Mouse (Mus musculus) embryonic facial prominence, embryonic 15.5 days (tissue): ENCODE measurements around the gene Stk32c. TPM values are rescaled to one million over a fixed set of nuclear protein-coding genes. Genes with fewer than 3 reads are reported as not detected.

Experiments
- ATAC-seq: fragments of 200-750 bp; cut with Nextera tagmentation; 2 replicates; pipeline ENCODE4 v1.8.0; 2017; ENCODE audit warnings: low read depth, moderate TSS enrichment; ENCODE audit not compliant: insufficient number of reproducible peaks, low FRiP score, low TSS enrichment
- H3K27ac ChIP-seq: fragments of 300-500 bp; sonication (generic); replicated peaks from 2 replicates; pipeline ENCODE4 v1.5.1; 2015; ENCODE audit warnings: mild to moderate bottlenecking, inconsistent platforms
- H3K27me3 ChIP-seq: fragments of 300-500 bp; sonication (generic); 2 replicates; pipeline ENCODE4 v1.6.1; 2015; ENCODE audit warnings: inconsistent platforms
- H3K36me3 ChIP-seq: fragments of 300-500 bp; sonication (generic); 2 replicates; pipeline ENCODE4 v1.6.1; 2015; ENCODE audit warnings: mild to moderate bottlenecking, inconsistent platforms
- H3K4me1 ChIP-seq: fragments of 300-500 bp; sonication (generic); 2 replicates; pipeline ENCODE4 v1.6.1; 2015; ENCODE audit warnings: inconsistent platforms
- H3K4me2 ChIP-seq: fragments of 300-500 bp; sonication (generic); replicated peaks from 2 replicates; pipeline ENCODE4 v1.6.1; 2015; ENCODE audit warnings: mild to moderate bottlenecking, inconsistent platforms
- H3K4me3 ChIP-seq: fragments of 300-500 bp; sonication (generic); replicated peaks from 2 replicates; pipeline ENCODE4 v1.5.1; 2015; ENCODE audit warnings: mild to moderate bottlenecking, inconsistent platforms
- H3K9ac ChIP-seq: fragments of 300-500 bp; sonication (generic); 2 replicates; pipeline ENCODE4 v1.6.1; 2015; ENCODE audit warnings: inconsistent platforms
- H3K9me3 ChIP-seq: fragments of 300-500 bp; sonication (generic); replicated peaks from 2 replicates; pipeline ENCODE4 v1.6.1; 2016; ENCODE audit warnings: inconsistent platforms
- WGBS: fragments of 180-500 bp; shearing (Covaris S2); methylation state at CpG from one replicate; pipeline ENCODE4 v1.1.7; 2015; 5-methylcytosine and 5-hydroxymethylcytosine counted together
- polyA plus RNA-seq: library from polyadenylated mRNA; unstranded; fragments of >200 nt; fragmentation: Nextera tagmentation; extraction: Ambion mirVana; gene quantifications from 2 replicates; pipeline ENCODE4 v1.2.1, GENCODE M21; 2015

The Stk32c gene
- 0.12 and 0.26 TPM in 2 replicates for polyA plus RNA-seq

DNA sequence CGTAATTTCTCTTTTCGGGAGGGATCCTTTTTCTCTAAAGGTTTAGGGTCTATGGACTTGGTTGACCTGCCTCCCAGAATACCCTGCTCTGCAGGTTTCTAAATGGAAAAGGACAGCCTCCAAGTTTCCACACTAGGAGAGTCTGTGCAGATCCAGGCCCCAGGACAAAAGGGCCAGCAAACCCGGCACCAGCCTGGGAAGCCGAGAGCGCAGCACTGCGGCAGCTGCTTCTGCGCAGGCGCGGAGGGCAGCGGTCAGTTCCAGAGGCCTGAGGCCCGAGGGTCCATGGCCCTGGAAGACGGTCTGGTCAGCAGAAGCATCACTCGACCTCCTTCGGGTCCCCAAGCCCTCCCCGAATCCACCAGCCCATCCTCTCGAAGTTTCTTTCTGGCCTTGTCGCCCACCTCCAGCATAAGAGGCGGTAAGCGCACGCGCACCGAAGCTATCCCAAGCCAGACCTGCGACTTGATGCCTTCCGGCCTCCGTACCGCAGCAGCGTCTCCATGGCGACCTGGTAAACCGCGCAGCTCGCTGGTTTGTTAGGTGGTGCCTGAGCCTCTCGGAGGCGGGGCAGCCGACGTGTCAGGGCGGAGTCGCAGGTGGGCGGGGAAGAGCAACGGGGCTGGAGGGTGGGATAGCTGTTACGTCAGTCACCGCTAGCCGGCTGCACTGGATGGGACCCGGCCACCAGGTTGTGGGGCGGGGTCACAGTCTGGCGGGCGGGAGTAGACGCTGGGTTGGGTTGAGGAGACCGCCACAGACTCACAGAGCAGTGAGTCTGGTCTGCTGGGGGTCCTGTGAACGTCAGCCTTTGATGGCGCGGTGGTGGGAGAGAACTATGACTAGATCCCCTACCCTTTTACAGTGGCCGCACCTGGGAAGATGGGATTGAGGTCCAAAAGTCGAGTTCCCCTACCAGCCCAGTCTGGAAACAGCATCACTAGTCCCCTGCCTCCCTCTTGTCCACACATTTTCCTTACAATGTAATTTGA lies at the start of gene Stk32c, which contains the start of gene Lrrc27:
TSS of gene Stk32c (minus strand) at position 554 of the 992 bp plus-strand sequence.
TSS of gene Lrrc27 (plus strand) at position 235 of the 992 bp plus-strand sequence.
- Histone ChIP-seq H3K36me3 (no peaks in the 10 kb centered on the region), H3K27me3 (no peaks in the 10 kb centered on the region), H3K4me1 (peaks cover 8% of the 10 kb centered on the region; the same call in 1 of the 2 replicates), H3K27ac (peak within 1 kb of the TSS; percentile 81), H3K9ac (peak within 1 kb of the TSS; percentile 50), H3K9me3 (no peaks in the 10 kb centered on the region), H3K4me3 (peak within 1 kb of the TSS; percentile 65), H3K4me2 (peak within 1 kb of the TSS; percentile 77)
- ATAC-seq: peak; percentile 98
- WGBS: 2% methylated on average over 53 of the region's 53 CpGs

DNA sequence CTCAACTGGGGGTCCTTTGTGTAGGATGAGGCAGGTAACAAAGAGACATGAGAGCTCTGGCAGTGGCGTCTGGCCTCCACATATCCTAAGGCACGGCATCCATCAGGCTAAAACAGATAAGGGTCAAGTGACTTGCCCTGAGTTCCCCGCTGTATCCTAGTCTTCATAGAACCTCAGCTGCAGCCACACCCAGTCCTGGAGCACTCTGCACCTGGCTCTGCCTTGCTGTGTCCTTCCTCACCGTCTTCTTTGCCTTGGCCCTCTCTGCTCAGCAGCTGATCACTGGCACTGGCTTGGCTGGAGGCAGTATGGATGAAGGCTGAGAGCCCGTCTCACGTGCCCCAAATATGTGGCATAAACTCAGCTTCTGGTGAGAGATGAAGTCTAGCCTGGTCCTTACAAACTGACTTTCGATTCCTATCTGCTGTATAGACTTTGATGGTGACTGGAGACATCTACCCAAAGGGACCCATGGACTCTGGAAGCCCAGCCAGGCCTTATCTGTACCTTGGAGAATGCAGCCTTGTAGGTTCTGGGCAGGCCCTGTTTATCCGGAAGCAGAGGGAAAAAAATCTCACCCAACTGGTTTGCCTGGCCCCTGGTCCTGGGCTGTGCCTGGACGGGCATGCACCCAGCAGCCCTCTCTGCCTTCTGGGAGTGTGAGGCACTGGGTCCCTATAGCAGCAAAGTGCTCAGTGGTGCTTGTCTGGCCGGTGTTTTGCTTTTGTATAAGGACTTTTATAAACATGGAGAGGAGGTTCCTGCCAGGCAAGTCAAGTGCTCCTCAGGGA lies 44.8 kb upstream of the Stk32c start:
- Histone ChIP-seq H3K4me2 (no peak overlapping the region), H3K27ac (peak overlapping the region; percentile 79), H3K9me3 (no peaks in the 10 kb centered on the region), H3K4me1 (peaks cover 54% of the 10 kb centered on the region), H3K27me3 (no peaks in the 10 kb centered on the region), H3K4me3 (no peak overlapping the region), H3K9ac (no peak overlapping the region), H3K36me3 (peaks cover 36% of the 10 kb centered on the region)
- WGBS: 57% methylated on average over 10 of the region's 10 CpGs
- peak; percentile 67; the same call in 1 of the 2 replicates for ATAC-seq

DNA sequence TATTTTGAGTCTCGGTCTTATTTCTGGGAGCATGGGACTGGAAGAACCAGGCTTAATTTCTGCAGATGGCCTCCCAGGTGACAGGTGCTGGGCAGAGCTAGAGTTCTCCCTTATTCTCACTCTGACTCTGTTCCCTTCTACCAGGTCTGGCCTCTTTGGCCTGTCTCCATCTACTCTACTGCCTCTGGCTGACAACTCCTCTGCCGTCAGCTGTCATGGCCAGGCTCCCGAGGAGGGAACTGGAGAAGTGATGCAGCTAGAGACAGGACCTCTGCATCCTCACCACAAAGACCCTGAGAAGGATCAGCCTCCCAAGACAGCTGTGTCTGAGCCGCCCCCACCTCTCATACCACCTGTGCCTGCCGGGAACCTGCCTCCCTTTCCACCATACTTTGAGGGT lies 41.5 kb upstream of the Stk32c start:
- Histone ChIP-seq H3K27ac (no peak overlapping the region), H3K9me3 (no peaks in the 10 kb centered on the region), H3K36me3 (peaks cover 26% of the 10 kb centered on the region), H3K4me2 (no peak overlapping the region), H3K9ac (no peak overlapping the region), H3K4me3 (no peak overlapping the region), H3K4me1 (peaks cover 76% of the 10 kb centered on the region), H3K27me3 (no peaks in the 10 kb centered on the region)
- ATAC-seq: no peak
- 77% methylated on average over 5 of the region's 5 CpGs for WGBS

DNA sequence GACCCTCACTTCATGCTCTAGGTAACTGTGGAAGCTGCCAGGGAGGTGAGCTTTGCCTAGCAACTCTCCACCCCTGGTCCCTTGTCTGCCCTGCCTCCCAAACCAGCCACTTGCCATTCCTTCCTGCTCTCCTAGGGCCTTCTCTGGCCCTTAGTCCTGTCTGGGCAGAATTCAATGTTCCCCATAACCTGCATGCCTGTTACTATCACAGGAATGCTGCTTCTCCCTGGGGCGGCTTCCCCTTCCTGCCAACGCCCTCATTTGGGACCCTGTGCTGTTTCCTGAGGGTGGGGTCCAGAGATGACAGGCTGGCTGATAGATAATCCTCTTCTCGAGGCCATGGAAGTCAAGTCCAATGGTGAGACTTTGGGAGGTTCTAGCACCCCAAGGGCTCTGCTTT lies 40.4 kb upstream of the Stk32c start:
- Histone ChIP-seq H3K9me3 (no peaks in the 10 kb centered on the region), H3K27ac (no peak overlapping the region), H3K4me3 (no peak overlapping the region), H3K27me3 (no peaks in the 10 kb centered on the region), H3K4me2 (no peak overlapping the region), H3K4me1 (peaks cover 74% of the 10 kb centered on the region), H3K36me3 (peaks cover 26% of the 10 kb centered on the region), H3K9ac (no peak overlapping the region)
- no peak for ATAC-seq
- 48% methylated on average over 3 of the region's 3 CpGs for WGBS

DNA sequence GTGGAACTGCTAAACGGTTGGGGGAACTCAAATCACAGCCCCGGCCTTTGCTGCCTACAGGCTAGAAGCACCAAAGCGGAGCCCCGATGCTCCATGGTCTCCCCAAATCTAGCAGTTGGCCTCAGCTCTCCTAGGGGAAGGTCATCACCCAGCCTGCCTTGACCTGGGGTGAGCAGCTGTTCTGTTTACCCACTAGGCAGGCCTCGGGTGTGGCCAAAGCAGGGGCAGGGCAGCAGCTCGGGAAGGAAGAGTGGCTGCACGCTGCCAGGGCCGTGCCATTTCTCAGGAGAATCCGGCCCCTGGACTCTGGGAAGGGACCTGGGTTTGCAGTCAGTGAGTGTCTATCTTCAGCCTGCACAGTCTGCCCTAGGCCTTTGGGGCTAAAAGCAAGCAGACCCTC lies 39.9 kb upstream of the Stk32c start:
- H3K4me1 ChIP-seq: peaks cover 69% of the 10 kb centered on the region

DNA sequence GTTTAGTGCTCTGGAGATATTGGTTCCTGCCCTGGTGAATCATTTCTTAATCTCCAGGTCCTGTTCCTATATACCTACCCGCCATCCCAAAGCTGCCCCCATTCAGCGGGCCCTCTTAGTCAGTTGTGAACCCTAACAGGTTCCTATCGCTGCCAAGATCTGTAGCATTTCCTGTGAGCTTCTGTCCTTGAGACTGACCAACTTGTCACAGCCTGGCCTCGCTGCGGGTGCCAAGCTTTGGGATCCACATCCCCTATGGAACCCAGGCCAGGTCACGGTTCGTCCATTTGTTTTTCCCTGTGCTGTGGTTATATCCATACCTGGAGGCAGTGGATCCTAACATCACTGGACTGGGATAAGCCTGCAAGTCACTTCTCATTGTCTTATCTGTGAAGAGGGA lies 39.5 kb upstream of the Stk32c start:
- Histone ChIP-seq H3K27ac (peak overlapping the region; percentile 69; the same call in 1 of the 2 replicates), H3K9me3 (no peaks in the 10 kb centered on the region), H3K4me1 (peaks cover 69% of the 10 kb centered on the region), H3K36me3 (peaks cover 26% of the 10 kb centered on the region), H3K4me2 (no peak overlapping the region), H3K27me3 (no peaks in the 10 kb centered on the region), H3K9ac (no peak overlapping the region), H3K4me3 (no peak overlapping the region)
- WGBS: 86% methylated on average over 7 of the region's 7 CpGs
- ATAC-seq: no peak

More for the DNA sequence above, 39.9 kb upstream of the Stk32c start:
- Histone ChIP-seq H3K4me3 (no peak overlapping the region), H3K36me3 (peaks cover 26% of the 10 kb centered on the region), H3K9me3 (no peaks in the 10 kb centered on the region), H3K27ac (no peak overlapping the region; the same call in 1 of the 2 replicates), H3K27me3 (no peaks in the 10 kb centered on the region), H3K9ac (no peak overlapping the region), H3K4me2 (no peak overlapping the region)
- ATAC-seq: no peak
- WGBS: 54% methylated on average over 9 of the region's 9 CpGs

DNA sequence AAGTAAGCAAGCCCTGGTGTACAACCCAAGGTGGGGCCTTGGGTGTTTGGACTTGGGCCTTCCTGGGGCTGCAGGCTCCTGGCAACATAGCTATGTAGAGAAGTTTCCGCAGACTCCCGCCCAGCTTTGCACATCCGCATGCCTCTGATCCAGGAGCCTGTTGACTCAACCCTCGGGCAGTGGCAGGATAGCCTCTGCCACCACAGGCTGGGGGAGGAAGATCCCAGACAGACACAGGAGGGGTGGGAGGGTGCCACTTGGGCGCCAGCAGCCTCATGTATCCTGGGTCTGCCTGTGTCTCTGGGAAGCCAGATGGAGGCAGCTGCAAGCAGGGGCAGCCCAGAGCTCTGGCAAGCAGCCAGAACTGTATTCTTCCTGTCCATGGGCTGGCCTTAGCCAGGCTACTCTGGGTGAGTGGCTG lies 38.8 kb upstream of the Stk32c start:
- H3K36me3 ChIP-seq: peaks cover 21% of the 10 kb centered on the region
- no peak overlapping the region for H3K4me2 ChIP-seq
- ATAC-seq: no peak
- peak overlapping the region; percentile 69; the same call in 1 of the 2 replicates for H3K27ac ChIP-seq
- no peak overlapping the region for H3K4me3 ChIP-seq
- no peaks in the 10 kb centered on the region for H3K27me3 ChIP-seq
- H3K9ac ChIP-seq: no peak overlapping the region
- 56% methylated on average over 5 of the region's 5 CpGs for WGBS
- peaks cover 69% of the 10 kb centered on the region for H3K4me1 ChIP-seq
- H3K9me3 ChIP-seq: no peaks in the 10 kb centered on the region

DNA sequence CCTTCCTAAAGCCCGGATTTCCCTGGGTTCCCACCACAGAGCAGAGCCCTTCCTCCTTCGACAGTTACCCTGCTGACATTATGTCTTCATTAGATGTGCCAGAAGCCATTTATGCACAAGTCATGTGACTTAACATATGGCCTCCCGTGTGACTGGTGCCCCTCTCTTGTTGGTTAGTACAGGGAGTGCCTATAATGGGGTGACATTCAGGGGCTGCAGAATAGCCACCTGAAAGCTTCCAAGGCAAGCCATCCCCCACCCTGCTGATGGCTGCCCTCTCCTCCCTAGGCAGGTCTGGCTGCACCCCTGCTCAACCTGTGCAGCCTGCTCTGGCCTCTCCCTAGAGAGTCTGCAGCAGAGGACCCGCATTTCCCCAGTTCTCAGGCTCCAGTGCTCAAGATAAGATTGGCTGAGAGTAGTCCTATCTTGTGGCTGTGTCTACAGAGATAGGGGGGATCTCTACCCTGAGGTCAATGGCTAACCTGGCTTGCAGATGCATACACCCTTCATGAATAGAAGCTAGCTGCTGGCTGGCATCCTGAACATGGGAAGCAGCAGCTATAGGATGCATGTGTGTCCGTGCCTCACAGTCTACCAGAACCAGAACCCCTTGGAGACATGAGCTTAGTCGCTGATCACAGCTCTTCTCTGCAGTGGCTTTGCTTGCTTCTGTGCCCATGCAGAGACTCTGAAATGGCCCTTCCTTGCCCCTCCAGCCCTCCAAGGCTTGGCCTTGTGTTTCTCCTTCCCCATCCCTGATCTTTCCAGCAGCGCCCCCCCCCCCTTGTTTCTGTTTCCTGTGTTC lies 36.5 kb upstream of the Stk32c start:
- Histone ChIP-seq H3K36me3 (0 out of 2 replicates have a peak, but pooled peaks cover under 1% of the 10 kb centered on the region), H3K4me3 (peak overlapping the region; percentile 68), H3K9ac (no peak overlapping the region), H3K4me1 (peaks cover 72% of the 10 kb centered on the region), H3K4me2 (peak overlapping the region; percentile 89), H3K27ac (peak overlapping the region; percentile 86; the same call in 1 of the 2 replicates), H3K9me3 (no peaks in the 10 kb centered on the region), H3K27me3 (no peaks in the 10 kb centered on the region)
- ATAC-seq: no peak
- 35% methylated on average over 7 of the region's 7 CpGs for WGBS

DNA sequence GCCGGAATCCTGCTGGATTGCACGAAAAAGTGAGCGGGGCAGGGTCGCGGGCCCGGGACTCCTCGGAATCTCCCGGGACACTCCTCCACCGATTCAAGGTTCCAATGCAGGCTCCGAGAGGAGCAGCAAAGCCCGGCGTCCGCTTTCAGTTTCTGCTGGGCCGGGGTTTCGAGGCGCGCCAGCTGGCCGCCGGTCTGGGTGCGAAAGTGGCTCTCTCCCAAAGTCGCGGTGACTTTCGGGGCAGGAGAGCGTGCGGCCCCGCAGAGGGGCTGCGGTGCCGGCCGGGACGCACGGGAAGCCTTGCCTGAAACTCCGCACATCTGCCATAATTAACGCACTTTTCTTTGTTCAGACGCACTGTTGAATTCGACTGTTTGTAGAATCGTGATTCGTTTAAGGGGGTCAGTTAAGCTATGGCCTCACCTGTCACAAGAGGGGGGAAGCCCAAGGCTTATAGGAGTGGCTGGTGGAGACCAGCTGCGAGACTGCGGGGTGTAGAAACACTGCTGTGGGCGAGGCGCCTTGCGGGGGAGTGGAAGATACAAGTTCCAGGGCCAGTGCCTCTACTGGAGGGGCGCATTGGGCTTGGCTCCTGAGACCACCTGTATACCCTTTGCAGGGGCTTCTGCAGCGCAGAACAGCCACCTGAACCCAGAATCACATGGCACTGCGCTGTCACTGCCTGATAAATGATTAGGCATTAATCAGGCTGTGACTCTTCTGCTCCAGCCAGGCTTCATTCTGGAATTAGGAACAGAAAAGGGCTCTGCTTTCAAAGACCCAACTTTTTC lies 35.7 kb upstream of the Stk32c start:
- Histone ChIP-seq H3K27ac (peak overlapping the region; percentile 86), H3K4me3 (peak overlapping the region; percentile 68), H3K9me3 (no peaks in the 10 kb centered on the region), H3K9ac (peak overlapping the region; percentile 75), H3K36me3 (no peaks in the 10 kb centered on the region), H3K4me2 (peak overlapping the region; percentile 89), H3K27me3 (no peaks in the 10 kb centered on the region), H3K4me1 (peaks cover 70% of the 10 kb centered on the region)
- no peak for ATAC-seq
- WGBS: 2% methylated on average over 45 of the region's 45 CpGs
